Mouse (Mus musculus): ENCODE data around the gene Map1lc3a.

Gene Map1lc3a

DNA sequence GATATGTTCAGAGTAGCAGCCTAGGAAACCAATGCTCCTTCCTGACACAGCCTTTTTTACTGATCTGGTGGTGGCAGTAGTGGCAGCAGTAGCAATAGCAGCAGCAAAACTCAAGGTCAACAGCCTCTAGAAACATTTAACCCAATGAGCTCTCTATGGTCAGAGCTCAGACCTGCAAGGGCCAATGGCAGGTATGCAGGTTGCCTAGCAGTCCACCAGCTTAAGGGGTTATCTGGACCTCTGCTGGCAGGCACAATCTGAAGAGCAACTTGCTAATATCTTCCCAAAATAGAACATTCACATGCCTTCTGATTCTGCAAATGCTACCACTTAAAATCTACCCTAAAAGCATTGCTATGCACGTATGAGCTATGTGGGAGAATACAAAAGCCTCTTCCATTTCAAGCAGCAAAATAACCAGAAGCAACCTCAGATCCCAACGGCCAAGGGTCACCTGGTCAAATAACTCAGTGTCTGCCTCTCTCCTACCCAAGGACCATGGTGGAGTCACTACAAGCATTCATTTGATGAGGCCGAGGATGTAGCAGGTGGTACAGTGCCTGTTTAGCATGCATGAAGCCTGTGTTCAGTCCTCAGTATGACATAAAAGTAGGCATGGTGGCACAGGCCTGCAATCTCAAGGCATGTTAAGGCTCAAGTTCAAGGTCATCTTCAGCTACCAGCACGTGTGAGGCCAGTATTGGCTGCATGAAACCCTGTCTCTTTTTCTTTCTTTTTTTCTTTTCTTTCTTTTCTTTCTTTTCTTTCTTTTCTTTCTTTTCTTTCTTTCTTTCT, 11.6 kb downstream of the Map1lc3a start:
- DNase-seq (ENCODE audit: low spot score) = no peak

DNA sequence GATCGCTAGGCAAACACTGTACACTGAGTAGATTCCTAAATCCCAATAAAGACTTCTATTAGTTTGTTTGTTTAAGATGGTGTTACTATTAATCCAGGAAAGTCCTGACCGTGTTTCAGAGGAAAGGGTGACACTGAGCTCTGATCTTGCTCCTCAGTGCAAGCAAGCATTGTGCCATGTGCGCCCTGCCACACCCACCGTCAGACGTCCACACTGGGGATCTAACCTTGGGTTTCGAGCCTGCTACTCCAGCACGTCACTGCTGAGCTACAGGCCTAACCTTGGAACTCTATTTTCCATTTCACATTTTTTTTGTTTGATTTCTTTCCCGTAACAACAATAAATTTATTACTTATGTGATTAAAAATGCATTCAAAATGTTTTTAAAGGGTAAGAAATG, 14.0 kb downstream of the Map1lc3a start:
- DNase-seq (ENCODE audit: low spot score) = no peak

DNA sequence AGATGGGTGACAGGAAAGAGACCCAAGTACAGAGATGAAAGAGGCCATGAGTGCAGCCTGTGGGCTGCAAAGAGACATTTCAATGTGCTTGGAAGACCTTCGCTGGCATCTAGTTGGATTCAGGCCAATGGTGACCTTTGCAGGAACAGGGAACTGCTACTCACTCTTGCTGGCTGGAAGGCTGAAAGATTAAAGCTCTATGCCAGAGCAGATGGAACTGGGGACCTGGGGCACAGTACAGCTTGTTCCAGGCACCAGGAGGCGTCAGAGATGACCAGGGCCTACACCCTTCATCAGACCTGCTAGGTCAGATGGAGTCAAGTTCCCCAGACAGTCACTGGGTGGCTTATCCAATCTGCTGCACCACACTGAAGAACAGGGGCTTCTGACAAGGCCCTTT, 17.3 kb downstream of the Map1lc3a start:
- no peak for DNase-seq (ENCODE audit: low spot score)

DNA sequence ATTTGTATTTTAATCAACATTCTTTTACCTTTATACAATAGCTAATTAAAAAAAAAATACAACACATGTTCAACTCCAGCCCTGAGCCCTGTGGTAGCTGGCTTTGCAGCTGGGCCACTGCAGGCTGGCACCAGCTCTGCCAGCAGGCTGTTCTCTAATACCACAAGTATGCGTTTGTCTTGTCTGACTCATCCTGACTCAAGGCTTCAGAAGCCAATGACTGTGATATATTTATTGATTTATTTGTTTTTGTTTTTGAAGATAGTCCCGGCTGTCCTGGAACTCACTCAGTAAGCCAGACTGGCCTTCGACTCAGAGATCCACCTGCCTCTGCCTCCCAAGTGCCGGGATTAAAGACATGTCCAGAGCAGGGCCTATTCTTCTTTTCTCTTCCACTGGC, 17.8 kb downstream of the Map1lc3a start:
- DNase-seq (ENCODE audit: low spot score) = no peak

DNA sequence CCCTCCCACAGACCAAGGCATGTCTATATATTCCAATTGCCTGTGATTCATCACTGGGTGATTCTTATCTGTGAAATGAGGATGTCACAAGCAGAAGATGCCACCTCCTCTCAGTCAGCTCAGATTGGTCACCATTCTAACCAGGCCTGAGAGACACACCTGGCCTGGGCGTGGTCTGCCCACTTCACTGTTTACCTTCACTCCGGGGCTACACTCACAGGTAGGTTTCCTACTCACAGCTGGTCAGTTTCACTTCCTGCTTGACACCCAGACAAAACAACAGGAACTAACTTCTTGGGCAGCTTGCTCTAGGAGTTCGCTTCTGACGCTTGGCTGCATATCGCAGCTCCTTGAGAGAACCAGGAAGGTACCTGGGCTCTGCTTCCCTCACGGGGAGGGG, 19.4 kb downstream of the Map1lc3a start:
- no peak for DNase-seq (ENCODE audit: low spot score)

DNA sequence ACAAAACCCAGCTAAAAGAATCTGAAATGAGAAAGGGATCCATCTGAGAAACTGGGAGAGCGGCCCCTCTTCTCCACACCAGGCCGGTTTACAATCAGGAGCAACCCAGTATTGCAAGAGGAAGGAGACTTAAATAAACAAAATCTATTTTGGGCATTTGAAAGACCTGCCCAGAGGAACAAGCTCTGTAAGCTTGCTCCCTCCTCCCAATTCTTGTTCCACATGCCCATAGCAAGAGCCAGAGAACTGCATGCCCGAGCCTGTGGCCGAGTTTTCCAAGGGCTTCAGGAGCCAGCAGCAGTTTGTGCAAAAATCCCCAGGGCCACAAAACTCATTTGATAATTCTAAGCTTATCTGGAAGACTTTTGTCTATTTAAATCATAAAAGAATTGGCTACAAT, 23.5 kb downstream of the Map1lc3a start:
- no peak for DNase-seq (ENCODE audit: low spot score)

DNA sequence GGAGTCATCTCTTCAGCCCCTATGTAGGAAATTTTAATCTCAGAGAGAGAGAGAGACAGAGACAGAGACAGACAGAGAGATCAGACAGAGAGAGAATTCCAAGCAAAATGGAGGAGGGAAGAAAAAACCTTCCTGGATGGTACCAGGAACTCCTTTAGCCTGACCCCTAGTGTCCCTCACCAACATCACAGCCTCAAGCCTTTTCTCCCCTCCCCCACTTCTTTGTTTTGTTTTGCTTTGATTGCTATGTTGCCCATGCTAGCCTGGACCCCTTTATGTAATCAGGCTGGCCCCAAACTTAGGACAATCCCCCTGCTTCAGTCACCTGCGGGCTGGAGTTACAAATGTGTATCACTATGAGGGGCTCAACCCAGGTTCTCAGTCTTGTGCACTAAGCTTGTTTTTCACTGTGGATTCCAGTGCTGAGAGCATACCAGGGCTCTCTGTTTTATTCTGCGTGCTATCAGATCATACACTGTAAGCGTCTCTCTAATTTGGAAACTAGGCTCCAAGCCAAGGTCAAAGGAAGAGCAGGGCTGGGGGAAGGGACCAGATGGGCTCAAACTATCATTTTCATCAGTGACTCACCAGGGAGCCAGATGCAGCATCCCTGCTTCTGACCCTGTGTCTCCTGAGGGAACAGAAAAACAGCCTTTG, 33.0 kb downstream of the Map1lc3a start:
- DNase-seq (ENCODE audit: low spot score) = no peak

DNA sequence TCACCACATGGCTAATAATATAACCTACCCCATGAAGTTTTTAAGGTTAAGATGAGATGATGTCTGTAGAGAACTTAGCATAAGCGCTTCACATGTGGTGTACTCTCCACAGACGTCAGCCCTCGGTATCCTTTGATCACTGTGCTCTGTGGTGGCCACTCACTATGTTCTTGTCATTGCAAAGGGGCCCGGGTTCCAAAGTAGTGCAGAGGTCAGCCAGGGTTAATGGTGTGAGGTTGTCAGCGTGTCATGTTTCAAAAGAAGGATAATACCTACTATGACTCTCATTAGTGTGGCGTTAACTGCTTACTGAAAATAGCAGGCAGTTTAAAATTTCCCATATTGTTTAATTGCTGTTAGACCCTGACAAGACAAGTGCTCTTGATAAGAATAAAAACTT, 37.6 kb downstream of the Map1lc3a start:
- DNase-seq (ENCODE audit: low spot score) = no peak

DNA sequence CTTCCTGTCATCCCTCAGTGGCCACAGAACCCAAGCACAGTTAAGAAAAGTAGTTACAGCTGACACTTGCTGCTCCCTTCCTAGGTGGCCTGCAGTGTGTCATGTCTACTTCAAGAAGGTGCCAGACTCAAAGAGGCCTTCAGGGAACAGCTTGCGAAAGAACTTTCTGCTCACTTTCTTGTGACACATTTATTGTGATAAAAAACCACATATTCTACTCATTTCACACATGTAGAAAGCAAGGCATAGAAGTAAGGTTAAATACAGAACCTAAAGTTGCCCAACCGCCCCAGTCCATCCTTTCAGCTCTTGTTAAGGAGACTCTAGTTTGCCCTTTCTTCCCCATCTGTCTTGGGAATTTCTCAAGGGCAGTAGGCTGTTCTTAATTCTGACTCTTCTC, 42.5 kb downstream of the Map1lc3a start:
- no peak for DNase-seq (ENCODE audit: low spot score)

DNA sequence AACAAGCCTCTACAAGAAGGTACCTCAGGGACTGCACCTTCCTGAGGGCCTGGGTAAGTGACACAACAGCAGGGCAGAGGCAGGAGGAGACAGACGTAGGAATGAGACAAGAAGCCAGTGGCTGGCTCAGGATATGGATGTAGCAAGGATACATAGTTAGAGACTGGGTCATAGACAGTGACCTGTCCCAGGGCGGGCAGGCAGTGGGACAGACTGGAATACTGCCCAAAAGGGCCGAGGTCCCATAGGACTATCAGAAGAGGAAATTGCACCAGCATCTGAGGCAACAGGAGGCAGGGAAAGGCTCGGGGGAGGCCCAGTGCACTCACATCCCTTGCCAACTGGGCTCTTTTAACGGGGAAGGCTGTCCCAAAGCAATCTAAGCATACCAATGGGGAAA, 44.5 kb downstream of the Map1lc3a start:
- DNase-seq (ENCODE audit: low spot score) = no peak

DNA sequence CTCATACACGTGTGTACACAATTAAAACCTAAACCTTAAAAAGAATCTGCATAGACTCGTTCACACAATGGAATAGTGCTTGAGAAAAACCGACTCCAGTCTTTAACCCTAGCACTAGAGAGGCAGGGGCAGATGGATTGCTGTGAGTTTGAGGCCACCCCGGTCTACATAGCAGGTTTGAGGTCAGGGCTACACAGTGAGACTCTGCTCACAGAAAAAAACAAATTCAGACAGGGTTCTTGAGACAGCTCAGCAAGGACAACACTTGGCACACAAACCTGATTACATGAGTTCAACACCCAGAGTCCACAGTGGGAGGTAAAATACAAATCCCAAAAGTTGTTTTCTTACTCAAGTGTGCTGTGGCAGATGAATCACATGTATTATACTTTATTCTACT, 49.9 kb downstream of the Map1lc3a start:
- DNase-seq (ENCODE audit: low spot score) = no peak
